Mouse (Mus musculus): Measurements from ENCODE around the gene Myh14.

Myh14 gene

GRCm38 (mm10) chr7:44669103-44669502 lies 1.5 kb downstream of the Myh14 start:
- DNase-seq (ENCODE audit: low spot score), result peak; percentile 73

- DNase-seq (ENCODE audit: low spot score), result no peak
Observed at GRCm38 (mm10) chr7:44667996-44668738, 2.5 kb downstream of the Myh14 start.

GRCm38 (mm10) chr7:44666462-44666861 lies 4.2 kb downstream of the Myh14 start:
- no peak for DNase-seq (ENCODE audit: low spot score)

GRCm38 (mm10) chr7:44664731-44665130 lies 5.9 kb downstream of the Myh14 start:
- DNase-seq (ENCODE audit: low spot score), result no peak

GRCm38 (mm10) chr7:44663546-44663945 lies 7.1 kb downstream of the Myh14 start:
- no peak for DNase-seq (ENCODE audit: low spot score)

GRCm38 (mm10) chr7:44662569-44662968 lies 8.1 kb downstream of the Myh14 start:
- DNase-seq (ENCODE audit: low spot score), result no peak

GRCm38 (mm10) chr7:44662168-44662567 lies 8.5 kb downstream of the Myh14 start:
- peak; percentile 90 for DNase-seq (ENCODE audit: low spot score)

GRCm38 (mm10) chr7:44661219-44661618 lies 9.4 kb downstream of the Myh14 start:
- DNase-seq (ENCODE audit: low spot score), result no peak

GRCm38 (mm10) chr7:44655504-44655903 lies 15.1 kb downstream of the Myh14 start:
- peak; percentile 74 for DNase-seq (ENCODE audit: low spot score)

GRCm38 (mm10) chr7:44653773-44654172 lies 16.9 kb downstream of the Myh14 start:
- DNase-seq (ENCODE audit: low spot score), result no peak

- DNase-seq (ENCODE audit: low spot score), result no peak
Observed at GRCm38 (mm10) chr7:44651416-44651815, 19.2 kb downstream of the Myh14 start.

- DNase-seq (ENCODE audit: low spot score), result peak; percentile 40
Observed at GRCm38 (mm10) chr7:44649990-44650389, 20.7 kb downstream of the Myh14 start.

GRCm38 (mm10) chr7:44649094-44649610 lies 21.5 kb downstream of the Myh14 start:
- DNase-seq (ENCODE audit: low spot score), result no peak

GRCm38 (mm10) chr7:44647729-44648128 lies 22.9 kb downstream of the Myh14 start:
- no peak for DNase-seq (ENCODE audit: low spot score)

GRCm38 (mm10) chr7:44647042-44647724 lies 23.5 kb downstream of the Myh14 start:
- peak; percentile 71 for DNase-seq (ENCODE audit: low spot score)

- no peak for DNase-seq (ENCODE audit: low spot score)
Observed at GRCm38 (mm10) chr7:44645951-44646350, 24.7 kb downstream of the Myh14 start.

GRCm38 (mm10) chr7:44645256-44645655 lies 25.4 kb downstream of the Myh14 start:
- no peak for DNase-seq (ENCODE audit: low spot score)

- DNase-seq (ENCODE audit: low spot score), result no peak
Observed at GRCm38 (mm10) chr7:44641887-44642286, 28.8 kb downstream of the Myh14 start.

GRCm38 (mm10) chr7:44640843-44641605 lies 29.6 kb downstream of the Myh14 start:
- no peak for DNase-seq (ENCODE audit: low spot score)

- no peak for DNase-seq (ENCODE audit: low spot score)
Observed at GRCm38 (mm10) chr7:44638663-44639062, 32.0 kb downstream of the Myh14 start.

- no peak for DNase-seq (ENCODE audit: low spot score)
Observed at GRCm38 (mm10) chr7:44636684-44637083, 34.0 kb downstream of the Myh14 start.

- no peak for DNase-seq (ENCODE audit: low spot score)
Observed at GRCm38 (mm10) chr7:44633407-44633806, 37.2 kb downstream of the Myh14 start.

- DNase-seq (ENCODE audit: low spot score), result no peak
Observed at GRCm38 (mm10) chr7:44632676-44633075, 38.0 kb downstream of the Myh14 start.
